Mouse (Mus musculus): ENCODE measurements around the gene Cpn2.

DNA sequence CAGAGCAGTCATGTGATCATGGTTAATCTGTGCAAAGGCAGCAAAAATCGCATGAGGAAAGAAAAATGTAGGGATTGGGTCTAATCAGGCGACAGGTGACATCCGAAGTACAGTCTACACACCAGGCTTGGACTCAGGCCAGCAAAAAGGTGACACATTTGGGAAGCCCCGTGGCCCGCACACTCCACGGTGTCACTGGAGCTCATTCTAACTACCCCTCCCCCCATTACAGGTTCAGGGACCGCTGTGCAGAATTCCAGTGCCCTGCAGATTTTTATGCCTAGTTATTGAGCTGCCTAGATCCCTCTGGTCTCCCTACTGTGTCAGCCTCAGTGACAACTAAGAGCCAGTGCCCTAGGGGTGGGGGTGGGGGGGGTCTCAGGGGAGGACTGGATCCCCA lies 30.2 kb upstream of the Cpn2 start:
- TF ChIP-seq EP300 (optimal IDR thresholded peaks at IDR 0.05) (no peak), CTCF (IDR thresholded peaks at IDR 0.05; ENCODE audit: low read depth) (no peak)

Data from stomach, postnatal 0 days (tissue).